Mouse (Mus musculus) MN1 (cell line): ENCODE results near the gene Kcnb1.

Experiments used
- DNase-seq: peaks from one replicate; pipeline ENCODE4 v3.0.0-alpha.2; 2016; ENCODE audit warnings: low spot score

Kcnb1 gene

DNA sequence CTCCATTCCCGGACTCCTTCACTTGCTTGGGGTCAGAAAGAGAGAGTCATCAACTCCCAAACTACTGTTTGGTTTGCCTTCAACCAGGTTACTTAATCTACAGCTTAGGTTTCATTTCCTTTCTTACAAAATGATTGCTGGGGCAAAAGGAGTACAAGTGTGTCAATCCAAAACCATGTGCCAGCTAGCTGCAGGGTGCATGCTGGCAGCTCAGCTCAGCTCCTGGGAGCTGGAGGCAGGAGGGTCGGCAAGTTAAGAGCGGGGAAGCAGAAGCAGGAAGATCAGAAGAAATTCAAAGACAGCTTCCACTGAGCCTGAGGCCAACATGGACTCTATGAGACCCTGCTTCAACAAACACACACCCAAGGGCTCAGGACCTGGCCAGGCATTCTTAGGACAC, 129.6 kb downstream of the Kcnb1 start:
- no peak for DNase-seq

DNA sequence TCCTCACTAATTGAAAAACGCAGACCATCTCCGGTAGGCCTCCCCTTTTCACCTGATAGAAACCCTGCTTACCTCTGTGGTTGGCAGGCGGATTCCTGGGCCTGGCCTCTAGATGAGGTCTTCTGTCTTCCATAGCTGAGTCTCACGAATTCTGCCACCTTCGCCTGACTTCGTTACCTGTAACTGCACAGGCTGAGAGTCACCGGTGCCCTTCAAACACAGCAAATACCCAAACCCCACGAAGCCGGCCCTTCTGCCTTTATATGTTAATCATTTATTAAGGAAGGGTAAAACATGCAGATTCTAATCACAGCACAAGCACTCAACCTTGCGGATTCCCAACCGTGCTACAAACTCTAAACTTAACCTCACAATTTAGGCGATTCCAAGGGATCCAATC, 130.0 kb downstream of the Kcnb1 start:
- DNase-seq, result no peak

DNA sequence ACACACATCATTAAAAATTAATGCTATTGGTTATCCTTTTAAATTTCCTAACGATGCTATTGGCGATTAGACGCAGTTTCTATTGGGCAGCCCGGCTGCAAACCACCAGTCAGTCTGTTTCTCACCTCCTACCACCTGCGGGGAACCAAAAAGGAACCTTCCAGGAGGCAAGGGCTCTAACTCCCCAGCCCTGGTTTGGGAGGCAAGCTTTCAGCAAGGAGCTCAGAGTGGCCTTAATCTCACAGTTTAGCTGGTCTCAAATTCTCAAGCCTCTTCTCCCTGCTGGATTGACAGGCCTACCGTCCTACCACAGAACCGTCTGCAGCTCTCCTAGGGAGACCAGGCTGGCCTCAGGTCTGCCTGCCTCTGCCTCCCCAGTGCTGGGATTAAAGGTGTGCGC, 130.4 kb downstream of the Kcnb1 start:
- no peak for DNase-seq

DNA sequence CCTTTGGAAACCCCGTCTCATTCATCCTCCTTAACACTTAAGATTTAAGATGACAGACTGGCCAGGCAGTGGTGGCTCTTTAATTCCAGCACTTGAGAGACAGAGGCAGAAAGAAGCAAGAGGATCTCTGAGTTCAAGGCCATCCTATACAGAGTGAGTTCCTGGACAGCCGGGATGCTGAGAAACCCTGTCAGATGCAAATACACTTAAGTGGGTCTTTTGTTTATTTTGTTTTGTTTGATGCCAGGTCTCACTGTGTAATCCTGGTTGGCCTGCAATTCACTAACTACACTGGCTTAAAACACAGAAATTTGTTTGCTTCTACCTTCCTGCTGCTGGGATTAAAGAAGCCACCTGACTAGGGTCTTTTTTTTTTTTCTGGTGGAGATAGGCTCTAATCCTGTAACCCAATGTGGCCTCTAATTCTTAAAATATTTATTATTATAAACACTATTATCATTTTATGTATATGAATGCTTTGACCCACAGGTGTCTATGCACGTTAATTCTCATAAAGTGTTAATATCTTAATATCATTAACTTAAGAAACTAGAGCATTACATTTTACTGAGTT, 131.1 kb downstream of the Kcnb1 start:
- DNase-seq, result no peak

DNA sequence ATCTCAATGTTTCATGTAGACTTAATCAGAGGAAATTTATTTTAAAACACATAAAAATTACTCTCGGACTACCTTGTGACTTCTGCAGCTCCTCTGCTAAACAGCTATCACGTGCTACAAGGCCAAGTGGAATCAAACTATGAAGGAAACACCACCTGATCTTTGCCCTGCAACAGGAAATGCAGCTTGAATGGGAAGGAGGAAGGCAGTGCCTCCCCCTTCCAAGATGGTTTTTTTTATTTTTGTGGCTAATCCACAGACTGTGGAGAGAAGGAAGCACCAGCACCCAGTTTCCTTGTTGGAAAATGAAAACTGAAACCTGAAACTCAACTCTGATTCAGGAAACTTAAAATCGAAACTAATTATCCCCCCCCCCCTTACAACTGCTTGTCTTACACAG, 131.8 kb downstream of the Kcnb1 start:
- no peak for DNase-seq

DNA sequence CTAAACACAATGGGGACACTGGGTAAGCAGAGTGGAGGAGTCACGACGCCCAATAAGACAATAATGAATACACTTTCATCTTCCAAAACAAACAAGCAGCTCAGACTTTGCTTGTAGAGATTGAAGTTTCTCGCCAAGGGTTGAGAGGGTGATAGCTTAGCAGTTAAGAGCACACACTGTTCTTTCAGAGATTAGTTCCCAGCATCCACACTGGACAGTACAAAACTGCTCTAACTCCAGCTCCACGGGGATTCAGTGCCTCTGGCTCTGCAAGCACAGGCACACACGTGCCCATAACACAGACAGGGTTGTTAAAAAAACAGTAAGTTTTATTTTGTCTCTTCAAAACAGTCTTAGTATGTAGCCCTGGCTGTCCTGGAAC, 133.0 kb downstream of the Kcnb1 start:
- no peak for DNase-seq

DNA sequence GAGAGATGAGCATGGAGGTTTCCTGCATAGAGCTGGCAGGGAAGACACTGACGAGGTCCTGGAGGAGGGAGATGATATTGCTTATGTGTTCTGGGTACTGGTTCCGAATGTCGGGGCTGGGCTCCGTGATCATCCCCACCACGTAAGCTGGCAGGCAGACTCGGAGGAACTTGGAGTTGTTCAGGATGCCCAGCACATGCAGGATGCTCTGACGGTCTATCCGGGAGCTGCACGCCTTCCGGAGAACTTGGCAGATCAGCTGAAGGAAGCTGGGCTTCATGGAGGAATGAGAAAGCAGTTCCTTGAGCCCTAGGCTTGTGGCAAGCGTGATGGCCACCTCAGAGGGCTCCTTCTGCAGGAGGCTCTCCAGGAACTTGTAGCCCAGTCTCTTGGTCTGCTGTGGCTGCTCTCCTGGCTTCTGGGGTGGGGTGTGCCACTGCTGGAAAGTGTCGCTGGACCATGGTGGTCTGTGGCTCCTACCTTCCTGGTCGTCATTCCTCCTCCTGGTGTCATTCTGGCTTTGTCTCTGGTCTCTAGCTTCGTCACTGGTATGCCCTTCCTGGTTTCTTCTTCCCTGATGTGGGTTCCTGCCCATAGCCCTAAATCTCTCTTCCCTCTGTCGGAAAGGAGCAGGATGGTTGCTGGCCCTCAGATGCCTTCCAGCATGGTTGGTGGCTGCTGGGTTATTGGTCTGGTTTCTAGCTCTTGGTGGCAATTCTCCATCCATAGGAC, 133.6 kb downstream of the Kcnb1 start:
- no peak for DNase-seq

DNA sequence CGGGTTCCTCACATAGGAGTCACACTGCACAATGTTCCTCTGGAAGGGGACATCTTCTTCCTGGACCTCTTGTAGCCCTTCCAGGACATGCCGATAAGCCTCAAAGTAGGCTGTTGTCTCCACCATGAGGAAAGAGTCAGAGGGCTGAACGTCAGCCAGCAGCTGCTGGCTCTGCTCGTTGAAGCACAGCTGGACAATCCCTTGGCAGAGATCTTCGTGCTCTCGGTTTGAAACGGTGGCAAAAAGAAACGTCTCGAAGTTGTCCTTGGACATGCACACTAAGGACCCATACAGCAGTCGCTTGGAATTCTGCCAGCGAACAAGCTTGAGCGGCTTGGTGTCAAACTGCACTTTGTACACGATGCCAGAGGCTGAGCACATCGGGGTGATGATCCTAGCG, 134.6 kb downstream of the Kcnb1 start:
- no peak for DNase-seq

DNA sequence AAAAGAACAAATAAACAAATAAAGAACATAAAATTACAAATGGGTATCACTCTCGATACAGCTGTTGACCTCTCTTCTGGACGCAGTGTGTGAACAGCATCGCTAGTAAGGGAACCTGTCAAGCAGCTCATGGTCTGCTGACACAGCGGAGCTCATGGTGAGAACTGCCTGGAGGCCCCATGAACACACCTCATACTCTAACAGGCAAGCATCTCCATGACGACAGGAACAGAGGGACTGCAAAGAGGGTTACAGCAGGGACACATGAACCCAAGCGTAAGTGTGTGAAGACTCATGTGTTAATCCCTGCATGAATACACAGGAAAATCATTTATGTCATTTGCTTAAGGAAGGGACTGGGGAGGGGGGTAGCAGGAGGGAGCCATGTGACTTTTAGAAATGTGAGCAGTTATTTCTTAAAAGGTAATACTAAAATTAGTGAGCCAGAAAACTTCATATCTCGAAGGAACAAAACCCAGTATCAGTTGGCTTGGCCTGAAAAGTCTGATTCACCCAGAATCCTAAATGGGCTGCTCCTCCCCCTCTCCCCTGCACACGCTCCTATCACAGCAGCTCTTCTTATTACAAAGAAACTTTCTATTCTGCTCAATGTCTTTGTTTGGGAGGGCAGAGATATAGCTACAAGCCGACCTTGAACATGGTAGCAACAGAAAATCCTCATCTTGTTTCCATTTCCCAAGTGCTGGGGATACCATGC, 136.7 kb downstream of the Kcnb1 start:
- no peak for DNase-seq

DNA sequence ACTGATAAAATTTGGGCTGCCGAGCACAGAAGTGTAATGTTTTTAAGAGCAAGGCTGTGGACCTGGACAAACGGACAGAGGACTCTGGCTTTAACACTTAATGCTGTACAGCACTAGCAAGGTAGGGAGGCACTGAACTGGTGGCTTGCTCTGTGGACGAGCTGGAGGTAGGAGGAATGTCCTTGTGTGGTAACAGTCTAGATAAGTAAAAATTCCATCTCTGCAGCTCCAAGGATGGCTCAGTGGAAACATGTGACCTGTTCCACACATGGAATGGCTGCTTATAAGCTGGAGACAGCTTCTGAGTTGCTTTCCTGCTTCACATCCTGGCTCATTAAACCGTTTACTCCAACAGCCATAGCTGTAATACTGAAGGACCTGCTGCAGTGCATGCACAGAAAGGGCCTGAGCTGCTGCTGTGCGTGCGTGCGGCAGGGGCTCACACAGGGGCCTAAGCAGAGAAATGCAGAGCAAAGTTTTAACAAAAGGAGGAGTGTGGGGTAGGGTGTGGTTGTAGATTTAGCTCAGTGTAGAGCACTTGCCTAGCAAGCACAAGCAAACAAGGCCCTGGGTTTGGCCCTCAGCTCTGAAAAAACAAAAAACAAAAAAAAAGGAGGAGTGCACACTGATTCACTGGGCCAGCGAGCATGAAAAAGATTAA, 141.1 kb downstream of the Kcnb1 start:
- DNase-seq, result no peak

DNA sequence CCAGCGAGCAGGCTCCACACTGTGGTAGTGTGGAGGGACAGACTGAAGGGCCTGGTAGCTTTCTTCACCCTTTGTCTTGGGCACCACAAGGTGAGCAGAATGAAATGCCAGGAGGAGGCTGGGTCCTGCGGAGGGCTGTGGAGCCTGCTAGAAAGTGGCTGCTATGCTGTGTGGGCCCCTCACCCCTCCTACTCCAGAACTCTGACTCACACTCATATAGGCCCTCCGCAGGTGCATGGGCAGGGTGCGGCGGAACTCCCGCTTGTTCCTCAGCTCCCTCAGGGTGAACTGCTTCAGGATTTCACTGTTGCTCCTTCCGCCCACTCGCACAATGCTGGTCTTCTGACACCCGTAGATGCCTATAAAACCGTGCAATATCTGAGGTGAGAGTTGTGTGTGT, 141.7 kb downstream of the Kcnb1 start:
- no peak for DNase-seq
